Mouse (Mus musculus): ENCODE measurements at regions not wholly inside any gene's neighbourhood (a gene's known extent, or its start where the extent isn't known, plus 50 kb on each side); places are given as distances from the start of the nearest gene placed in this dataset.

DNA sequence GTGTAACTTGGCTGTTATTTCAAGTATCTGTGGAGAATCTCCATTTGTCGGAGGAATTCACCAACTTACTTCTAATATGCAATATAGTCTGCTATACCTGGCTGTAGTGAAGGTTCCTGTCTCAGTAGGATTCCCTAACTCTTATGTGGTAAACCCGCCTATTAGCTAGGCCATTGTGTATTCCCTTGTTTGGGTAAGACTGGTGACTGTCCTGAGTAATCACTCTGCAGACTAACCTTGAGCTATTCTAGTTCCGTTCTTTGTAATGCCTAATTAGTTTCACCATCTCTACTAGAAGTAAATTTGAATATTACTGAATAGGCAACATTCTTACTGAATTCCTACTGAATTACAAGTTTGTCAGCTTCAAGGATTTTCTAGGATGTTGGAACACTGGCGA is 1380.8 kb upstream of the 1700008P02Rik start:
- DNase-seq, result no peak

GRCm38 (mm10) chr3:7992322-7992721 is 1372.1 kb upstream of the 1700008P02Rik start:
- DNase-seq, result no peak

DNA sequence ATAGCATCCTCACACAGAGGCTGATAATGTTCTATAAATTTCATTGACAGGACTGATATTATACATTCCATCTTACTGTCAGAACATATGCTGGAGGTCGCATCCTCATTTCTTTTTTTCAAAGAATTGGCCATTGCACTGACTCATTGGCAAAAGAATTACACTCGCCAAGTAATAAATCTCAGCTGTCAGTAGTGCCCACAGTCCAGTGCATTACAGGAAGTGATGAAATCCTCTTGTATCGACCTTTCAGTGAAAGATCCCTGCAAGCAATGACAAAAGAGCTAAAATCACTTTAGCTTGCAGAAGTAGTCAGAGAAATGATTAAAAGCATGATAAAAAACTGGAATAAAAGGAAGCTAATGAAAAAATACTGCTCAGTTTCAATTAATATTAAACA is 1353.0 kb upstream of the 1700008P02Rik start:
- DNase-seq, result no peak

GRCm38 (mm10) chr3:7953911-7954310 is 1333.7 kb upstream of the 1700008P02Rik start:
- no peak for DNase-seq

DNA sequence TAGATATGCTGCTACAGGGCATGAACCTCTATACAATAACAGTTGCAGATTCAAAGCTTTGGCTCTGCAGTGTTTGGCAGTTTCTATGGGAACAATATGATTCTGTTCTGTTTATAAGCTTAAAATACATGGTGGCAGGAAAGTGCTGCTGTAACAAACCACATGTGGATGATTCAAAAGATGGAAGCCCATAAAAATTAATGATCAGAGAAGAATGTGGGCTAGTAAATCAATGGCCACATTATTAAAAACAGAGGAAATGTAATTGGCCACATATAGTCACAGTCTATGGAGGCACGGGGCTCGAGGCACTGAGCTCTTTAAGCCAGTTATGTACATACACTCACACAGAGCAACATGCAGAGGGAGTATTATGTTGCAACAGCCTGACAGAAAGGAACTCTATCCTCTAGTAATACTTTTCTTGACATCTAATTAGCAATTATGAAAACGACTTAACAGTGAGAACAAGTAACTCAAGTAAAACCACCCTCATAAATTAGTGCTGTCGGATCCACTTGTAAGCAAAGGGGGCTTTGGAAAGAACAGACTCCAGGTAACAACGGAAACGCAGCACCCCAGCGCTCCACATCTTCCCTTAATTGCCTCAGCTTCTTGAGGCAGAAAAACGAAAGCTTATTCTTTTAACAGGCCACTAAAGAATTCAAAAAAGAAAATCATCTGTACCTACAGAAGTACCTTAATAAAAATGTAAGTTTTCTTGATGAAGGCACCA is 1323.6 kb upstream of the 1700008P02Rik start:
- no peak for DNase-seq
